Mouse (Mus musculus): ENCODE data around the gene Gm9733. TPM values are rescaled to one million over a fixed set of nuclear protein-coding genes. Genes with fewer than 3 reads are reported as not detected.
"Not testable (repeated sequence)": the region's sequence is repeated elsewhere in the genome, so short reads cannot be mapped to it uniquely, and the experiment has no call there.

The Gm9733 gene
- 0.19 TPM in 1 of 2 replicates, not detected in the other for polyA plus RNA-seq (2012; rRNA removed)

GRCm38 (mm10) chr3:15332063-15332462, at the start of gene Gm9733:
TSS of gene Gm9733 (minus strand) at chr3:15332302.
- no peak for TF ChIP-seq CTCF (IDR thresholded peaks at IDR 0.05; ENCODE audit: extremely low read depth, insufficient read length, insufficient replicate concordance, low read depth, low read length)
- TF ChIP-seq POLR2A (IDR thresholded peaks at IDR 0.05; ENCODE audit: low read depth, low read length): no peak
- Histone ChIP-seq H3K4me3 (ENCODE audit: low read depth, low read length) (no peak within 1 kb of the TSS), H3K27me3 (ENCODE audit: control insufficient read depth, insufficient read depth, low read length) (no peaks in the 10 kb centered on the region), H3K27ac (ENCODE audit: insufficient read depth, low read depth, low read length) (no peak within 1 kb of the TSS), H3K4me1 (ENCODE audit: control insufficient read depth, insufficient read depth, insufficient read length, low read length) (no peaks in the 10 kb centered on the region), H3K36me3 (ENCODE audit: control insufficient read depth, insufficient read depth, low read length) (no peaks in the 10 kb centered on the region)
- 82% methylated on average over 3 of the region's 3 CpGs for WGBS

GRCm38 (mm10) chr3:15355690-15356089, 23.6 kb upstream of the Gm9733 start:
- 70% methylated on average over 3 of the region's 3 CpGs for WGBS
- H3K36me3 ChIP-seq (ENCODE audit: control insufficient read depth, insufficient read depth, low read length): not testable (repeated sequence)

GRCm38 (mm10) chr3:15350318-15350717, 18.2 kb upstream of the Gm9733 start:
- H3K36me3 ChIP-seq (ENCODE audit: control insufficient read depth, insufficient read depth, low read length); H3K27me3 ChIP-seq (ENCODE audit: control insufficient read depth, insufficient read depth, low read length); H3K4me3 ChIP-seq (ENCODE audit: low read depth, low read length); H3K27ac ChIP-seq (ENCODE audit: insufficient read depth, low read depth, low read length); H3K4me1 ChIP-seq (ENCODE audit: control insufficient read depth, insufficient read depth, insufficient read length, low read length): not testable (repeated sequence)
- 92% methylated on average over 1 of the region's 2 CpGs for WGBS

More at GRCm38 (mm10) chr3:15355690-15356089, 23.6 kb upstream of the Gm9733 start:
- not testable (repeated sequence) for H3K27ac ChIP-seq (ENCODE audit: insufficient read depth, low read depth, low read length); H3K4me3 ChIP-seq (ENCODE audit: low read depth, low read length); H3K27me3 ChIP-seq (ENCODE audit: control insufficient read depth, insufficient read depth, low read length); H3K4me1 ChIP-seq (ENCODE audit: control insufficient read depth, insufficient read depth, insufficient read length, low read length)

- not testable (repeated sequence) for H3K27ac ChIP-seq (ENCODE audit: insufficient read depth, low read depth, low read length); H3K27me3 ChIP-seq (ENCODE audit: control insufficient read depth, insufficient read depth, low read length); H3K4me1 ChIP-seq (ENCODE audit: control insufficient read depth, insufficient read depth, insufficient read length, low read length); H3K4me3 ChIP-seq (ENCODE audit: low read depth, low read length); H3K36me3 ChIP-seq (ENCODE audit: control insufficient read depth, insufficient read depth, low read length)
- WGBS: 47% methylated on average over 3 of the region's 3 CpGs
Measured at GRCm38 (mm10) chr3:15345606-15346005, 13.5 kb upstream of the Gm9733 start.

- H3K36me3 ChIP-seq (ENCODE audit: control insufficient read depth, insufficient read depth, low read length): no peaks in the 10 kb centered on the region
- H3K4me3 ChIP-seq (ENCODE audit: low read depth, low read length): no peak overlapping the region
- no peaks in the 10 kb centered on the region for H3K27me3 ChIP-seq (ENCODE audit: control insufficient read depth, insufficient read depth, low read length)
- WGBS: 65% methylated on average over 1 of the region's 1 CpGs
- H3K4me1 ChIP-seq (ENCODE audit: control insufficient read depth, insufficient read depth, insufficient read length, low read length): no peaks in the 10 kb centered on the region
- TF ChIP-seq CTCF (IDR thresholded peaks at IDR 0.05; ENCODE audit: extremely low read depth, insufficient read length, insufficient replicate concordance, low read depth, low read length) (no peak), POLR2A (IDR thresholded peaks at IDR 0.05; ENCODE audit: low read depth, low read length) (no peak)
- H3K27ac ChIP-seq (ENCODE audit: insufficient read depth, low read depth, low read length): no peak overlapping the region
Measured at GRCm38 (mm10) chr3:15340287-15340686, 8.2 kb upstream of the Gm9733 start.

GRCm38 (mm10) chr3:15334182-15334581, 2.1 kb upstream of the Gm9733 start:
- Histone ChIP-seq H3K36me3 (ENCODE audit: control insufficient read depth, insufficient read depth, low read length) (no peaks in the 10 kb centered on the region), H3K4me1 (ENCODE audit: control insufficient read depth, insufficient read depth, insufficient read length, low read length) (no peaks in the 10 kb centered on the region), H3K27me3 (ENCODE audit: control insufficient read depth, insufficient read depth, low read length) (no peaks in the 10 kb centered on the region), H3K4me3 (ENCODE audit: low read depth, low read length) (no peak overlapping the region), H3K27ac (ENCODE audit: insufficient read depth, low read depth, low read length) (no peak overlapping the region)
- WGBS: 63% methylated on average over 2 of the region's 2 CpGs
- no peak for TF ChIP-seq POLR2A (IDR thresholded peaks at IDR 0.05; ENCODE audit: low read depth, low read length)
- no peak for TF ChIP-seq CTCF (IDR thresholded peaks at IDR 0.05; ENCODE audit: extremely low read depth, insufficient read length, insufficient replicate concordance, low read depth, low read length)

GRCm38 (mm10) chr3:15331545-15331944, 557 bp downstream of the Gm9733 start:
- H3K36me3 ChIP-seq (ENCODE audit: control insufficient read depth, insufficient read depth, low read length): no peaks in the 10 kb centered on the region
- TF ChIP-seq CTCF (IDR thresholded peaks at IDR 0.05; ENCODE audit: extremely low read depth, insufficient read length, insufficient replicate concordance, low read depth, low read length): no peak
- no peak for TF ChIP-seq POLR2A (IDR thresholded peaks at IDR 0.05; ENCODE audit: low read depth, low read length)
- H3K4me1 ChIP-seq (ENCODE audit: control insufficient read depth, insufficient read depth, insufficient read length, low read length): no peaks in the 10 kb centered on the region
- no peak overlapping the region for H3K27ac ChIP-seq (ENCODE audit: insufficient read depth, low read depth, low read length)
- WGBS: 66% methylated on average over 3 of the region's 3 CpGs
- H3K27me3 ChIP-seq (ENCODE audit: control insufficient read depth, insufficient read depth, low read length): no peaks in the 10 kb centered on the region
- H3K4me3 ChIP-seq (ENCODE audit: low read depth, low read length): no peak overlapping the region

GRCm38 (mm10) chr3:15329549-15329948, 2.6 kb downstream of the Gm9733 start:
- no peaks in the 10 kb centered on the region for H3K4me1 ChIP-seq (ENCODE audit: control insufficient read depth, insufficient read depth, insufficient read length, low read length)
- H3K27ac ChIP-seq (ENCODE audit: insufficient read depth, low read depth, low read length): no peak overlapping the region
- no peaks in the 10 kb centered on the region for H3K27me3 ChIP-seq (ENCODE audit: control insufficient read depth, insufficient read depth, low read length)
- H3K36me3 ChIP-seq (ENCODE audit: control insufficient read depth, insufficient read depth, low read length): no peaks in the 10 kb centered on the region
- TF ChIP-seq POLR2A (IDR thresholded peaks at IDR 0.05; ENCODE audit: low read depth, low read length) (no peak), CTCF (IDR thresholded peaks at IDR 0.05; ENCODE audit: extremely low read depth, insufficient read length, insufficient replicate concordance, low read depth, low read length) (no peak)
- H3K4me3 ChIP-seq (ENCODE audit: low read depth, low read length): no peak overlapping the region
